Mouse (Mus musculus) left cerebral cortex, adult 9 months (tissue): ENCODE data around the gene Rad9a.
A peak's percentile ranks its signal among the peaks of the same experiment; 100 is the strongest.

ENCODE experiments used
- DNase-seq, 2 experiments: peaks; one replicate each; pipeline ENCODE4 v3.0.0; 2022; ENCODE audit warnings: low spot score in 2 of 2

The Rad9a gene

DNA sequence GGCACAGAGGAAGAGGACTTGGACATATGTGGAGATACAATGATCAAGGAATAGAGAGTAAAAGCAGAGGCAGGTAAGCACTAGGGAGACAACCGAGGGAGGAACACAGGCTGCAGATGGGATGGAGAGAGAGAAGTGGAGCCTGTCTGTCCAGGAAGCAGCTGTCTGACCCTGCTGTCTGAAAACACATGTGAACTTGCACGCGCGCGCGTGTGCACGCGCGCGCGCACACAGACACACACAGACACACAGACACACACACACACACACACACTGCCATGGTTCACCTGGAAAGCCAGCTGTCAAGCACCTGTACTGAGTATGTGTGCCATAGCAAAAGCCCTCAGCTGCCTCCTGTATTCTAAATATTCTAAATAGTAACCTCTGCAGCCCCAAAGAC lies 16.8 kb upstream of the Rad9a start:
- DNase-seq = no peak

DNA sequence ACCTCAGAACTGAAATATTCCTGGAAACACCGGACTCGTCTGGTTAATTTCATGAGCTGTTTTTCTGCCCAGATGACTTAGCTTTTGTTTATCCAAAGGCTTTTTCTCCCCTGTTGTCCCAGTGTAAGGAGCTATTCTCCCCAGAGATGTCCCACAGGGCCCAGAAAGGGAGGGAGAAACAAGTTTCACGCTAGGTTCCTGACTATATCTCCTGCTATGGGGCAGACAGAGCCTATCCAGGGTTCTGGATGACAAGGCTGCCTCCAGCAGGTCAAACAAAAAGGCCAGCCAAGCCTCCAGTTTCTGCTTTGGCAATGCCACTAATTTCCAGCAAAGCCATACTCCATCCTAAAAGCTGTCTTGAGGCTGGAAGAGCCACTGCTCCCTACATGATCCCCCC lies 16.4 kb upstream of the Rad9a start:
- DNase-seq = no peak

DNA sequence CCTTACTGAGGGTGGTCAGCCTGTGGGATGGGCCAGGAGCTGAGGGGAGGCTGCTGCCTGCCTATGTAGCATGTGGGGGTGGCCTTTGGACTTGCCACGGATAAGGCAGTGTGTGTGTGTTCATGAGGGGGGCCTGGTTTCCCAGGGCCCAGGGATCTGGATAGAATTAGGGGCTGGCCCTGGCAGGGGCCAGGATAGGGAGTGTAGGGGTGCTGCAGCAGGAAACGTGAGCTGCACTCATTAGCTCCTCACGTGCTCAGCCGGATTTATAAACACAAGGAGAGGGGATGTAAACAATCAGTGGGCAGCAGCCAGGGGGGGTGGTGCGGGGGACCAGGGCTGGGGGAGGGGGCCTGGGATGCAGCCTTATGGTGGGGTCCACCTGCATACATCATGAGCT lies 15.7 kb upstream of the Rad9a start:
- DNase-seq = no peak

DNA sequence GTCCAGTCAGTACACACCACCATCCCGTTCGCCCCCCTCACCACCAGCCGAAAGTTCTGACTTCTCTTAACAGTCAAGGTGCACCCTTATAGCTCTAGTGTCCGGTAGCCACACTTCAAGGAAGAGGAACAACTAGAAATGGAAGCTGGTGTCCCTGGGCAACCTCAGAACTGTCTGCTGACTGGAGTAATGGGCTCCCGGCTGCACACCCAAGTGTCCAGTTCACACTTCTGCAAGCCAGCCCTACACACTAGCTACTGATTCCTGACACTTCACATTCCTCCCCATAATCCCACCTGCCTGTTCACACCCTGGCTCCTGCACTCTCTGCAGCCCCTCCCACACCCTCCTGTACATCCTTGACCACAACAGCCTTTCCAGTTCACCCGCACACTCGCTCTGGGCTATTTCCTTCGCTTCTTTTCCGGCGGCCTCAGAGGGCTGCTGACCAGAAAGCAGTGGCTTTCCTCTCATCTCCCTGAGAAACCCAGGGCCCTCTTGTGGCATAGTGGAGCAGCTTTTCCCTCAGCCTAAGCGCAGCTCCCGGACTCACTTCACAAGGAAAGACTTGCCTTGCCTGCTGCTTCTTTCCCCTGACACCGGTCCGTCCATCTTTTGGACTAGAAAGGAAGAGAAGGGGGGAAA lies 14.7 kb upstream of the Rad9a start:
- DNase-seq = no peak

DNA sequence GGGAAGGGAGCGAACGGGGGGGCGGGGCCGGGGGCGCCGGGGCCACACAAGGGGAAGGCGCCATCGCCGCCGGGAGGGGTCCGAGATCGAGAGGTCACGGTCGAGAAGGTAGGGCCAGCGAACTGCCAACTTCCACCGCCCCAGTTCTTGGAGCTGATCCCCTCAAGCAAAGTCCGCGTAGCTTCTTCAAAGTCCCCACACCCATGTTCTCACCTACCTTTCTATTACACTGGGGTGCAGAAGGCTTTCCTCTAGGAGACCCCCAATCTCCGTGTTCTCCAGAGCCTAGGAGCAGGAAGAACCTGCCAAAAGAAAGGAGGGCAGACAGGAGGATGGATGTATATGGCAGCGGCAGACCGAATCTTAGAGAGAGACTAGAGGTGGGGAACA lies 14.0 kb upstream of the Rad9a start:
- DNase-seq = no peak

DNA sequence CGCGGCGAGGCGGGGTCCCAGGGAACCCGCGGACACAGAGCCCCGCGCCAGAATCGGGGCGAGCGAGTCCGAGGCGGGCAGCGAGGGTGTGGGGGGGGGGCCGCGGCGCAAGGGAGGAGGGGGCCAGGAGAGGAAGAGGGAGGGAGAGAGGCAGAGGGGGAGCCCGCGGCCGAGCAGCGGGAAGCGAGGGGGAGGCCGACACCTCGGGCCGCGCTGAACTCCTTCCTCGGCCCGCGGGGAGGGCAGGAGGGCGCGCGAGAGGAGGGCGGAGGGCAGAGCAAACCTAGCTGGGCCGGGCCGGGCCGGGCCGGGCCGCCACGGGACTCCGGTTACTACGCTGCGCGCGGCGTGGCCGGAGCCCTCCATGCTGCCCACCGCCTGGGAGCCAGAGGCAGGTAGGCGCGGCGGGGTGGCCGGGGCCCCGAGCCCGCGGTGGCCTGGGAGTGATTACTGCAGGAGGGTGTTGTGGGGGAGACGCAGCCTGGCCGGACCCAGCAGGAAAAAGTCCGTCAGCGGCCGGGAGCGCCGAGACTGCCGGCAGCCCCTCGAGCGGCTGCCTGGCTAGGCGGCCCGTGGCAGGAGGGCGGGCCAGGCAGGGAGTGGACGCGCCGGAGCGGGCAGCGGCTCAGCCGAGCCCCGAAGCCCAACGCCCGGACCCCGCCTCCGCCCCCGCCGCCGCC lies 13.4 kb upstream of the Rad9a start:
- DNase-seq = no peak

DNA sequence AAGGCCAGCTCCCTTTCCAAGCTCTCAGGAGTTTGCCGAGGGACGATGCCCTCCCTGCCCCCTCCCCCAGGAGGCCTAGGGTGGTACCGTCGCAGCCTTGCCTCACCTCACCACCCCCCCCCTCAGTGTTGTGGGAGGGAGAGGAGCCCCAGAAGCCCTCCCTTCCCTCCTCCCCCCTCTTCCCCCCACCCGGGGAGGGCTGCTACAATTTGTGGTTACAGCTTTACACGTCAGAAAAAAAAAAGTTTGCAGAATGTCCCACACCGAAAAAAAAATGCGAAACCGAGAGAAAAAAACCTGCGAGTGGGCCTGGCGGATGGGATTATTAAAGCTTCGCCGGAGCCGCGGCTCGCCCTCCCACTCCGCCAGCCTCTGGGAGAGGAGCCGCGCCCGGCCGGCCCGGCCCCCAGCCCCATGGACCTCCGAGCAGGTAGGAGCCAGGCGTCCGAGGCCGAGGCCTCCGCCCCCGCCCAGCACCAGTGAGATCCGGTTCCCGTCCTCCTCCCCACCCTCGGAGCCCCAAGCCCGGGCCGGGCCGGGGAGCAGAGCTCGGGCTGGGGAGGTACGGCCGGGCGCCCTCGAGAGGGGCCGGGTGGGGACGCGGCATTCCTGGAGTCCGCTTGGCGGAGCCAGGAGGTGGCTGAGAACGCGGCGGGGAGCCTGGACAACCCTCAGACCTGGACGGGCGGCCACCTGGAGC lies 12.8 kb upstream of the Rad9a start, which contains the start of the genes Clcf1 and AC109138.7:
Clcf1 (plus strand) TSS at position 168 of the 700 bp plus-strand sequence.
AC109138.7 (plus strand) TSS at position 287 of the 700 bp plus-strand sequence.
- DNase-seq = no peak

DNA sequence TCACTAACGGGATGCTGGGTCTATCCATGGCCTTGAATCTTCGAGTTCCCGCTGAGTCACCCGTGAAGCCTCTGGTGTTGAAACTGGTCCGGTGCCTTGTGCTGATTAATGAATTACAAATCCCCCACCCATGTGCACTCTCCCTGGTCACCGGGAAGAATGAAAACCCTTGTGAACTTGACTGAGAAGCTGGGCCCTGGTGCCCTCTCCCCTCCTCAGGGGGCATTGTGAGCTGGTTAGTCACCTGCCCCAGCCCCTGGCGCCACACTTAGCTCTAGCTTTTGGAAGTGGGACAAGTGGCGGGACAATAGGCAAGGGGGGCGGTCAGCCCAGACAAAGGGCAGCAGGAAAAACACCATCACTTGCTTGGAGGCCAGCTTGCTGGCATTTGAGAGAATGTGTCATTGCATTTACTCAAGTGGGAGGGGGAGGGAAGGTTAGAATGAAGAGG lies 12.1 kb upstream of the Rad9a start:
- no peak for DNase-seq

DNA sequence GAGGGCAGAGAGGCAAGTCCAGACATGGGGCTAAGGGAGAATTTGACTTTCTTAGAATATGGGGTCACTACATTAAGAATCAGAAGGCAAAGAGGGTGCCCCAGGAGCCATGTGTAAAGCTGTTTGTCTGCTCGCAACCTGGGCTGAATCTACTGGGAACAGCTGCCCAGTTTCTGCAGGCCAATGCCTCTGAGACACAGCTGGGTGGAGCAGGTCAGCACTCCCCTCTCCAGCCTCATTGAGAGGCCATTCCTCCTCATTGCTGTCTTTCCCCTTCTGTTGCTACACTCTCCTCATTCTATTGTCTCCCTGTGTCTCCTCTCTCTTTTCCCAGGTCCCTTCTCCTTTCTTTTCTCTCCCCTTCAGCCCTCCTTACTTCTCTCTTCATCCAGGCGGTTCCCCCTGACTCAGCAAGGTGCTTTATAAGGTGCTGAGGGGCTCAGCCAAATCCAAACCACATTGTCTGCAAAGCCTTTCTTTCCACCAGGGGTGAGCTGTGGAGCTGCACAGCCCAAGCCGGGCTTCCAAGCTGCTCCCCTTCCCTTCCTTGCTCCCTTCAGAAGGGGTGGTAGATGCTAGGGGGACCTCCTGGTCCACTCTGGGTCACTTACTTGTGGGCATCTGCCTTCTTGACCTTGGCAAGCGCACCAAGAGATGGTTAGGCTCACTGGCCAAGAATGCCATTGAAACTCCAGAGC lies 10.6 kb upstream of the Rad9a start:
- DNase-seq = no peak

DNA sequence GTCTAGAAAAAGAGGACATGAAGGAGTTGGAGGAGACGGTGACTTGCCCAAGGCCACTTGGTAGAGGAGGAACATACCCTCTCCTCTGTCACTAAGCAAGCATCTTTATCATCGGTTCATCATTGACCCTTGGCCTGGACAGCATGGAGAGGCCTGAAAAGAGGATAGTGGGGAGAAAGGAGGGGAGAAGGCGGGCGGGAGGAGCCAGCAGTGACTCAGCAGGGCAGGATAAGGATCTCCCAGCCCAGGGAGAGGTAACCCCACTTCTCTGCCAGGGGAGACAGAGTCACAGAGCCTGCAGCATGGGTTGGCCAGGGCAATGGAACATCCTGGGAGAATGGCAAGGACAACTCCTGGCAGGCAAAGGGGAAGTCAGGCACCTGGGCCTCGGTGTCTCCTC lies 7.1 kb upstream of the Rad9a start:
- no peak for DNase-seq

DNA sequence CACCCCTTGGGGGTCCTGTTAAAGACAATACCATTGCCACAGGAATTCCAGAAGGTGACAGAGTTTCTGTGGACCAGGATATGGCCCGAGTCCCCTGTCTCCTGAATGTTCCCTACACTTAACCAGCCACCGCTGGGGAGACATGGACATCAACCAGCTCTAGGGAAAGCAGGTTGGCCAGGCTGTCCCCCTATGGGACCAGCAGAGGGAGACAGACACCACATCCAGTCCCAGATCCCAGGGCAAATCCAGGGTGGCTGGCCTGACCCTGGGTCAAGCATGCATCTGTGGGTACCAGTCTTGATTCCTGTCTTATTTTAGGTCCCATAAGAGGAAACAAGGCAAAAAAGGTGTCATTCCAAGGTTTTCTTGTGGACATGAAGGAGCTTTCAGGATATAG lies 5.5 kb upstream of the Rad9a start:
- peak in 1 of 2 experiments; percentile 72 for DNase-seq

DNA sequence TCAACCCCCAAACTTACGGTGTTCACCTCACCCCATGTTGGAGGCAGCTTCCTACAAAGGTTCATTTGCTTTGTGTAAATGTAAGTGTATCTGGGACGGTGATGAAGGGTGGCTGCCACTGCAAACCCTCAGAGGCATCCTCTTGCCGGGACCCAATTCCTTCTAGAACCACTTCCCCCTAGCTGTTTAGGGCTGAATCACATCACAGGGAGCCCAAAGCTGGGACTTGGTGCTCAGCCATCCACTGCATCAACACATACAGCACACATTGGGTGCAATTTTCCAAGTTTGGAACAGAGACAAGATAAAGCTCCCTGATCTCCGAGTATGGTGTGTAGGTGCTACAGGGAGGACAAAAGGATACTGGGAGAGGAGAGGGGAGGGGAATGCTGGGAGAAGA lies 3.4 kb upstream of the Rad9a start:
- DNase-seq = no peak

DNA sequence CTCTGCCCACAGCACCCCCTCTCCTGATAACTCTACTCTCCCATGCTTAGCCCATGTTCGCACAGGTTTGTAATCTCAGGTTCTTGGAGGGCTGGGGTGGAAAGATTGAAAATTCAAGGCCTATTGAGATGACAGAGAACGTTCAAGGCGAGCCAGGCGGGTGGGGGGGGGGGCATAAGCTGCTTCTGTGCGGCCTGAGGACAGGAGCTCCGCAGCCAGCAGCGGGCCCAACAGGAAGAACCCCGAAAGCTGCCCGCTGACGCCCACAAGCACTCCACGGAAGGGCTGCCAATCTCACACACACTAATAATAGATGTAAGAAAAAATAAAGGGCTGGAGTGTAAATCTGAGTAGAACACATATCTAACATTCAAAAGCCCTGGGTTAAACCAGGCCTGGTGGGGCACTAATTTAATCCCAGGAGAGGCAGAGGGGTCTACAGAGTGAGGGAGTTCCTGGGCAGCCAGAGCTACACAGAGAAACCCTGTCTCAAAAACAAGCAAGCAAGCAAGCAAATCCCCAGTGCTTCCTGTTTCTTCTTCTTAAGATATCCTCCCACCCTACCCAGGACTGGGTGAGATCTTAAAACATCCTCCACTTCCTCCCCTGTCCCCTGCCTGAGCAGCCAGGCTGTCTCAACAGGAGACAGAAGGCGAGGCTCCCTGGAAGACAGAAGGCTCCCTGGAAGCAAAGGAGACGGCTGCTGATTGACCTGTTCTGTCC lies 2.3 kb upstream of the Rad9a start:
- DNase-seq = peak in 1 of 2 experiments; percentile 39

DNA sequence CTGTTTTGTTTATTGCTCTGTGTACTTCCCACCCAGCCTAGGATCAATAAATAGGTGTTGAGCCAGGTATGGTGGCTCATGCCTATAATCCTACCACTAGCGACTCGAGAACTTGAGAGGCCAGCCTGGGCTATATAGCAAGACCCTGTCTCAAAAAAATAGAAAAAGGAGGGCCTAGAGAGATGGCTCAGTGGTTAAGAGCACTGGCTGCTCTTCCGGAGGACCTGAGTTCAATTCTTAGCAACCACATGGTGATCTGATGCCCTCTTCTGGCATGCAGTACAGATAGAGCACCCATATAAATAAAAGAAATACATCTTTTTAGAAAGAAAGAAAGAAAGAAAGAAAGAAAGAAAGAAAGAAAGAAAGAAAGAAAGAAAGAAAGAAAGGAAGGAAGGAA lies 1.7 kb upstream of the Rad9a start:
- no peak for DNase-seq

DNA sequence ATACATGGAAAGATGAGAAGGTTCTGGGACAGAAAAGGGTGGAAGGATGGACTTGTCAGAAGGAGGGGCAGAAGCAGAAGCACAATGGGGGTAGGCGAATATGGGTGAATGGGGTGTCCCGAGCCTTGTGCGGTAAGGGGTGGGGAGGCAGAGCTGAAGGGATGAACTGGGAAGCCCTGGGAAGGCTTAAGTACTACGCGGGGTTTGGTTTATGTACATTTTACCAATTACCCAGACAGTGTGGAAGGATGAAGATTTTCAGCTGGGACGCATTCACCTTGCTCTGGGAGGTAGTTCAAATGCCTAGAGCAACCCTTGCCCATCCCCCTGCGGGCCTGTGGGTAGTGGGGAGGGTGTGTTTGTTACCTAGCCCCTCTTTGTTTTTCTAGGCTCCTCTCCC lies 687 bp upstream of the Rad9a start:
- no peak for DNase-seq

DNA sequence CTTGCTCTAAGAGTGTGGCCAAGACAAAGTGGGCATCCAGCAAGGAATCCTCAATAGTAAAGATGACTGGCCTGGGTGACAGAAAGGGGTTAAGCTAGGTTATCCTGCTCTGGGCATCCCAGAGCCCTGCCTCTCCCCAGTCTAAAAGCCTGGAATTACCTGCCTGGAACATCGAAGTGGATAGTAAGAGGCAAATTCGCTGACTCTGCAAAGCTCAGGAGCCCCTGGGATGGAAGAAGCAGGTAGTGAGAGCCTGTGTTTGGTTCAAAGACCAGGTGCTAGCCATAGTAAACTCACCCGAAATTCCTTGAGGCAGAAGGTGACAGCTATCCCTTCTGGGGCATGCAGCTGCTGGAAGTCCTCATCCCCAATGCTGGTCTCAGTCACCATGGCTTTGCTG lies 4.3 kb downstream of the Rad9a start:
- no peak for DNase-seq

DNA sequence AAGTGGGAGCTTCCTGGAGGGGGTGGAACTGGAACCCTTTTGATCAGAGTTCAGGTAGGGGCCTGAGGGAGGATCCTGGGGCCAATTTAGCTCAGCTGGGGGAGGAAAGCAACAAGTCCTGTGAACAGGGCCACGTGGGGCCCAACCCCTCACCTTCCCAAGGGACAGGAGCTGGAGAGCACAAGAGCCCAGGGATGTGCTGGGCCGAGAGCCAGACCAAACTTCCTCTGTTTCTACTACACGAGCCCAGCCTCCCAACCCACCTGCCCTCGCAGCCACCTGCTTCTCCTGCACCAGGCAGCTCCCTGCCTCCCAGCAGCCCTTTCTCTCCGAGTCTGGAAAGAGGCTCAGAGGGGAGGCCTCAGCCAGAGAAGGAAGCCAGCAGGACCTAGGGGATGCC lies 4.9 kb downstream of the Rad9a start:
- DNase-seq = no peak

DNA sequence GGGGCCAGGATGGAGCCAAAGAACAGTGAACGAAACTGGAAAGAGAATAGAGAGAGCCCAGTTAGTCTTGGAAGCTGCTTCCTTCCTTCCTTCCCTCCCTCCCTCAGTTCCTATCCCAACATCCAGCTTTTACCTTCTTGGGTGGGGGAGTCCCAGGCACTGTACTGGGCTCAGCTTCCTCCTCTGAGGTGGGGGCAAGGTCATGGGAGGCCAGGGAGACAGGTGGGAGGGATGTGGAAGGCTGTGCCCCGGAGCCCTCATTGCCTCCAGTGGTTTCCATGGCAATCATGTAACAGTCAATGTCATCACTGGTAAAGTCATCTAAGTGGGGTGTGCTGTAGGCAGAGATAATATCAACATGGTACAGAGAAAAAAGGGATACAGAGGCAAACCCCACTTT lies 5.4 kb downstream of the Rad9a start:
- DNase-seq = no peak

DNA sequence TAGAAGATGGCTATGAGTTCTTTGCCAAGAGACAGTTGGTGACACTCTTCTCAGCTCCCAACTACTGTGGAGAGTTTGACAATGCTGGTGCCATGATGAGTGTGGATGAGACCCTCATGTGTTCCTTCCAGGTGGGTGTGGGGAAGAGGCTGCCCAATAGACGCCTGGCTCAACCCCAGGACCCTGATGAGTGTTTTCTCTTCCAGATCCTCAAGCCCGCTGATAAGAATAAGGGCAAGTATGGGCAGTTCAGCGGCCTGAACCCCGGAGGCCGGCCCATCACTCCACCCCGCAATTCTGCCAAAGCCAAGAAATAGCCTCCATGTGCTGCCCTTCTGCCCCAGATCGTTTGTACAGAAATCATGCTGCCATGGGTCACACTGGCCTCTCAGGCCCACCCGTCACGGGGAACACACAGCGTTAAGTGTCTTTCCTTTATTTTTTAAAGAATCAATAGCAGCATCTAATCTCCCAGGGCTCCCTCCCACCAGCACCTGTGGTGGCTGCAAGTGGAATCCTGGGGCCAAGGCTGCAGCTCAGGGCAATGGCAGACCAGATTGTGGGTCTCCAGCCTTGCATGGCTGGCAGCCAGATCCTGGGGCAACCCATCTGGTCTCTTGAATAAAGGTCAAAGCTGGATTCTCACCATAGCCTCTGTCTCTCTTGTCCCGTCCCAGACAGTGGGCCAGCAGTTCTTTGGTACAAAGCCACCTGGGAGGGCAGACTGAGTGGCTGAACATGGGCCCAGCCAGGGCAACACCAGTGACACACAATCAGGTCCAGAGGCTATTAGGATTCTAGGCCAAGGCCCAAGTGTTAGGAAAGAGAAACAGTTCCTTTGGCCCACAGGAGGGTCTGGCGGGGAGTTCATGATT lies 6.4 kb downstream of the Rad9a start:
- no peak for DNase-seq

DNA sequence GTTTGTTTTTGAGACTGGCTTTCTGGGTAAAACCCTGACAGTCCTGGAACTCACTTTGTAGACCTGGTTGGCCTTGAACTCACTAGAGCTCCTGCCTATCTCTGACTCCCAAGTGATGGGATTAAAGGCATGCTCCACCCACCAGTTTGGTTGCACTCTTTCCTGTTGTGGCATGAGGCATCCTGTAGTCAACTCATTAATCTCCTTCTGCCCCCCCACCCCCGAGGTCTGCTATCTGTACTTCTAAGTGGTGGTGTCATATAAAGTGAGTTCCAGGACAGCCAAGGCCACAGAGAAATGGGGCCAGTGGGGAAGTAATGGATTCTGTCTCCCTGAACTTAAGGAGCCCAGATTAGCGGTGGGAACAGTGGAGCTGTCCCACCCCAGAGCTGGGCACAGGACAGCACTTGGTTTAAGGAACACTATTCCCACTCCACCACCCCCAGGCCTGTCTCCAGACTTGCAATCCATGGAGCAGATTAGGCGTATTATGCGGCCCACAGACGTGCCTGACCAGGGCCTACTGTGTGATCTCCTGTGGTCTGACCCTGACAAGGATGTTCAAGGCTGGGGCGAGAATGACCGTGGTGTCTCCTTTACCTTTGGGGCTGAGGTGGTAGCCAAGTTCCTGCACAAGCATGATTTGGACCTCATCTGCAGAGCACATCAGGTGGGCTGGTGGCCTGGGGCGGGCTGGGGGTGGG lies 7.3 kb downstream of the Rad9a start:
- no peak for DNase-seq
